8 mouse cellular contexts compared by ENCODE assay signal in genomic region chr4:127278451-127279001, GRCm38 (mm10). TPM values are rescaled to one million over a fixed set of nuclear protein-coding genes. Genes with fewer than 3 reads are reported as not detected.
A peak's percentile ranks its signal among the peaks of the same experiment; 100 is the strongest.
DNase-seq lines count a peak whose midpoint lies in the region; TF ChIP-seq lines count a peak whose summit lies in the region.

No protein-coding gene starts in this region.

- H3K36me3 ChIP-seq in liver, adult 2 months (ENCODE audit: control insufficient read depth, insufficient read depth, low read length) = no peaks in the 10 kb centered on the region

- H3K4me1 ChIP-seq in liver, adult 2 months (ENCODE audit: control insufficient read depth, insufficient read depth, low read length) = no peaks in the 10 kb centered on the region; the same call in 1 of the 2 replicates

- no peak for TF ChIP-seq CTCF in liver, adult 2 months (IDR thresholded peaks at IDR 0.05; ENCODE audit: low read depth, low read length)

- H3K79me2 ChIP-seq in liver, adult 2 months (ENCODE audit: control insufficient read depth, insufficient read depth, low read length) = no peaks in the 10 kb centered on the region

- no peak for TF ChIP-seq POLR2A in liver, adult 2 months (IDR thresholded peaks at IDR 0.05; ENCODE audit: extremely low read depth, insufficient read depth, low read length)

- H3K27ac ChIP-seq in liver, adult 2 months (replicated peaks; ENCODE audit: insufficient read depth, low read depth, low read length) = peak overlapping the region; percentile 91

- no peak for DNase-seq in liver, adult 2 months (ENCODE audit: extremely low read depth, low read depth, low spot score)
- DNase-seq in liver = no peak
- peak; percentile 61 for DNase-seq in gastrocnemius, postnatal 25 days
- peak; percentile 29 to 44 for DNase-seq in kidney, adult 8-10 months
- DNase-seq in lung, postnatal 10 days = peak; percentile 67
- no peak for DNase-seq in spleen, adult 12 weeks (ENCODE audit: low spot score)
- no peak for DNase-seq in thymus, postnatal 0 days (ENCODE audit: low spot score)
- no peak for DNase-seq in ovary, postnatal 10 days (ENCODE audit: low spot score)

- 47% methylated on average over 9 of the region's 9 CpGs for WGBS in liver, adult 2 months

- no peak overlapping the region for H3K9ac ChIP-seq in liver, adult 2 months (ENCODE audit: low read depth, low read length)

- H3K27me3 ChIP-seq in liver, adult 2 months (ENCODE audit: control insufficient read depth, insufficient read depth, low read length) = no peaks in the 10 kb centered on the region

- H3K4me3 ChIP-seq in liver, adult 2 months (ENCODE audit: insufficient read depth, low read depth, low read length) = no peak overlapping the region

RNA-seq across cellular contexts. Expression of gene Smim12, which starts 34.9 kb away (rescaled TPM):
- total RNA-seq in liver, adult 2 months (2014; rRNA removed) = 24.4 and 27.1 TPM in 2 replicates
- 24.1 and 32.3 TPM in 2 replicates for polyA plus RNA-seq in liver, adult 2 months (2012; rRNA removed)
- total RNA-seq in gastrocnemius, postnatal 25 days (2021) = 10 to 100 TPM; 32.7 to 33.4 TPM
- polyA plus RNA-seq in thymus, postnatal 0 days (2015; fragmentation: Nextera tagmentation; extraction: Ambion mirVana) = 57.9 and 59.4 TPM in 2 replicates

RNA-seq across cellular contexts. Expression of gene Gja4, which starts 35.3 kb away (rescaled TPM):
- 1.5 and 1.9 TPM in 2 replicates for total RNA-seq in liver, adult 2 months (2014; rRNA removed)
- polyA plus RNA-seq in liver, adult 2 months (2012; rRNA removed) = 8.0 and 8.8 TPM in 2 replicates
- total RNA-seq in gastrocnemius, postnatal 25 days (2021) = 1 to 10 TPM; 4.1 to 6.7 TPM
- 4.9 and 6.1 TPM in 2 replicates for polyA plus RNA-seq in thymus, postnatal 0 days (2015; fragmentation: Nextera tagmentation; extraction: Ambion mirVana)

RNA-seq across cellular contexts. Expression of gene Gjb3, which starts 52.1 kb away (rescaled TPM):
- not detected in 2 replicates for total RNA-seq in liver, adult 2 months (2014; rRNA removed)
- not detected in 2 replicates for polyA plus RNA-seq in liver, adult 2 months (2012; rRNA removed)
- not detected for total RNA-seq in gastrocnemius, postnatal 25 days (2021)
- polyA plus RNA-seq in thymus, postnatal 0 days (2015; fragmentation: Nextera tagmentation; extraction: Ambion mirVana) = 0.42 and 0.44 TPM in 2 replicates

Comparison
In these comparisons a context has a peak if more than half of its experiments do, and no peak if none do; other contexts are left out.
1. DNase-seq: peak in gastrocnemius, postnatal 25 days (single experiment), kidney, adult 8-10 months (2 of 2) and lung, postnatal 10 days (single experiment); none in liver, adult 2 months (single experiment), liver (single experiment), spleen, adult 12 weeks (single experiment), thymus, postnatal 0 days (single experiment) and ovary, postnatal 10 days (single experiment).